Mouse (Mus musculus): Measurements from ENCODE around the gene Tfeb. TPM values are rescaled to one million over a fixed set of nuclear protein-coding genes. Genes with fewer than 3 reads are reported as not detected.

Tfeb gene
- polyA plus RNA-seq, 1 experiment from 2014 or later, result 23.0 TPM

DNA sequence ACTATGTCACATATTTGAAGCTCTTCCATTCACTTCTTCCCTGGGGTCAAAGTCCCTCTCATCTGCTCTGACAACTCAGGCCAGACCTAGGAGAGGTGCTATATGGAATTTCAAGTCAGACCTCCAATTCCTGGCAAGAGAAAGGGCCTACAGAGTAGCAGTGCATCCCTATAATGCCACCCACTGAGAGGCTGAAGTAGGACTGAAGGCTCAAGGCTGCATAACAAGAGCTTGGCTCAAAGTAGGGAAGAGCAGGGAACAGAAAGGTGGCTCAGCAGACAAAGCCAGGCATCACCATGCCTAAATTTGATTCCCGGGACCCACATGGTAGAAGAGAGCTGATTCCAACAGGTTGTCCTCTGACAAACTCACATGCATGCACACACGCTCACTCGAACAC, 45.2 kb upstream of the Tfeb start:
- no peak overlapping the region for H3K9ac ChIP-seq (ENCODE audit: low read depth, low read length)
- H3K4me2 ChIP-seq (ENCODE audit: low read length), result no peak overlapping the region
- no peaks in the 10 kb centered on the region for H3K27me3 ChIP-seq (ENCODE audit: insufficient read depth, low read length)
- TF ChIP-seq CTCF (IDR thresholded peaks at IDR 0.05; ENCODE audit: low read depth), result no peak
- H3K4me1 ChIP-seq (replicated peaks; ENCODE audit: insufficient read depth, low read length), result peaks cover 13% of the 10 kb centered on the region; the same call in 1 of the 2 replicates
- DNase-seq (ENCODE audit: low spot score), result no peak
- no peaks in the 10 kb centered on the region for H3K36me3 ChIP-seq (ENCODE audit: insufficient read depth, low read length)
- 96% methylated on average over 3 of the region's 3 CpGs for WGBS
- no peak overlapping the region for H3K27ac ChIP-seq
- H3K9me3 ChIP-seq (replicated peaks; ENCODE audit: low read length), result no peaks in the 10 kb centered on the region
- no peak for ATAC-seq (replicated peaks; ENCODE audit: low FRiP score, low read depth)
- H3K4me3 ChIP-seq (replicated peaks; ENCODE audit: low read depth, low read length), result no peak overlapping the region

DNA sequence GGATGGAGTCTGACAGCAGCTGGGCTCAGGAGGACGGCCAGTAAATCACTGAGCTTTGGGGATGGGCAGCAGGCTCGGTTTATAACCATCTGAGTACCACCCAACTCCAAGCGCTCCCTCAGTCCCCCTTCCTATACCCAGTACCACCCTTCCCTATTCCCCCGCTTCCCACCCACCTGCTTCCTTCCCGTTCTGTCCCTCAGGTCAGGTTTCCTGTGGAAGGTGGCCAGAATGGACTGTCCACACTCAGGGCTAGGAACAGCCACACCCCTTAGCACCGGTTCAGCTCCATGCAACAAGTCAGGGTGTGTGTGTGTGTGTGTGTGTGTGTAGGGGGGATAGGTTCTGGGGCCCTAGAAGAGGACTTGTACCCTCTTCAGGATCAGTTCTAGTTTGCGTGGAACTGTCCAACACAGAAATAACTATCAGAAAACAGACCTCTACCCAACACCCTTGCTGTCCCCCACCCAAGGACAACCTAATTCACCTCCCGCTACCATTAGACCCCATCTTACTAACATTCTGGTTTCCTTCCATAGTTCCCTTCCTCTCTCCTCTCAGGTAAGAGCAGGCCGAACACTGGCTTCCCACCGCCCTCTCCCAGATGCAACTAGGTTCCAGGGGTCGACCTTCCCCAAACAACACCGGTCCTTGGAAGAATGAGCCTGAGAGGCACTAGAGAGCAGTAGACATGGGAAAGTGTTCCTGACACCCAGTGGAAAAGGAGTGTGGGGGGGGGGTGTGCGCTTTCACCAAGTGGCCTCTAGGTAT, 43.0 kb upstream of the Tfeb start:
- H3K9ac ChIP-seq (ENCODE audit: low read depth, low read length), result peak overlapping the region; percentile 84
- no peak for ATAC-seq (replicated peaks; ENCODE audit: low FRiP score, low read depth)
- no peak for DNase-seq (ENCODE audit: low spot score)

DNA sequence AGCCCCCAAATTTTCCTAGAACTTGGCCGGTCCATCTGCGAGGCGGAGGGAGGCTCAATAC, 42.6 kb upstream of the Tfeb start, which contains the start of gene Gm21981:
Gene Gm21981, minus strand, starts transcription at position 14 of the 61 bp plus-strand sequence.
- H3K27ac ChIP-seq, result peak within 1 kb of the TSS; percentile 74
- WGBS, result 4% methylated on average over 3 of the region's 3 CpGs
- no peak for ATAC-seq (replicated peaks; ENCODE audit: low FRiP score, low read depth)
- H3K9ac ChIP-seq (ENCODE audit: low read depth, low read length), result peak within 1 kb of the TSS; percentile 84
- no peaks in the 10 kb centered on the region; the same call in 1 of the 2 replicates for H3K36me3 ChIP-seq (ENCODE audit: insufficient read depth, low read length)
- H3K27me3 ChIP-seq (ENCODE audit: insufficient read depth, low read length), result no peaks in the 10 kb centered on the region
- no peak; the same call in 1 of the 2 replicates for TF ChIP-seq CTCF (IDR thresholded peaks at IDR 0.05; ENCODE audit: low read depth)
- H3K4me1 ChIP-seq (replicated peaks; ENCODE audit: insufficient read depth, low read length), result peaks cover 6% of the 10 kb centered on the region; the same call in 1 of the 2 replicates
- H3K4me2 ChIP-seq (ENCODE audit: low read length), result peak within 1 kb of the TSS; percentile 75
- DNase-seq (ENCODE audit: low spot score), result no peak
- H3K4me3 ChIP-seq (replicated peaks; ENCODE audit: low read depth, low read length), result peak within 1 kb of the TSS; percentile 87
- H3K9me3 ChIP-seq (replicated peaks; ENCODE audit: low read length), result no peaks in the 10 kb centered on the region

More for the DNA sequence above, 43.0 kb upstream of the Tfeb start:
- Histone ChIP-seq H3K4me3 (replicated peaks; ENCODE audit: low read depth, low read length) (peak overlapping the region; percentile 87), H3K9me3 (replicated peaks; ENCODE audit: low read length) (no peaks in the 10 kb centered on the region), H3K4me1 (replicated peaks; ENCODE audit: insufficient read depth, low read length) (peaks cover 8% of the 10 kb centered on the region; the same call in 1 of the 2 replicates), H3K27me3 (ENCODE audit: insufficient read depth, low read length) (no peaks in the 10 kb centered on the region), H3K36me3 (ENCODE audit: insufficient read depth, low read length) (no peaks in the 10 kb centered on the region), H3K27ac (no peak overlapping the region), H3K4me2 (ENCODE audit: low read length) (peak overlapping the region; percentile 75)
- TF ChIP-seq CTCF (IDR thresholded peaks at IDR 0.05; ENCODE audit: low read depth), result no peak
- 27% methylated on average over 13 of the region's 13 CpGs for WGBS

DNA sequence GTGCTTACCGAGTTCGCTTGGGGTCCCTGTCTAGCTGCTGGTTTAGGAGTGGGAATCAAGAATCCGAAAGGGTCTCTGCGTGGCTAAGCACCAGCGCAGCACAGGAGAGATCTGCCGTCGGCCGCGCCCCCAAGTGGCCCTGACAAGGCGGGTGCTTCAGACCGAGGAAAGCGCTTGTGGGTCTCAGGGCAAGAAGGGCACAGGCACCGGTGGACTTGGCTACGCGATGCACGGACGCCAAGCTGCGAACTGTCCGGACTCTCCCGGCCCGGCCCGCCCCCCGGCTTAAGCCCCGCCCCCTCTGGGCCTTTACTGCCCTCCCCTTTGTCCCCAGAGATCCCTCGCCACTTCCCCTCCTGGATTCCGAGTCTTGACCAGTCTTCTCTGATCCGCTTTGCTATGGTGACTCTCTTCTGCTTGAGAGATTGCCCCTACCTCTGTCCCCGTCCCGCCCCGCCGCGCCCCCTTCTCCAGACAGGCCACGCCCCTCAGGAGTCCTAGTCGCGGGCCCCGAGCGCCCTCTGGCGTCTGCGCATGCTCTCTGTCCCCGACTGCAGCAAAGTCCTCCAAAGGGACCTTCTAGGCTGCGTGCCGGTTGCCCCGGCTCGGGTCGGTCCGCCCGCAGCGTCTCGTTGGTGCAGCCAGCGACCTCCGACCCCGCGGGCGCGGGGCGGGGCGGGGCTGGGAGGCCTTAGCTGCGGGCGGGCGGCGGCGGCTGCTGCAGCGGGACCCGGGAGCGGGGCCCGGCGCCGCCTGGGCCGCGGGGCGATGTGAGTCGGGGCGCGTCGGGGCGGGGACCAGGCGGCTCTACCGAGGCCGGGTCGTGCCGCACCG, 42.1 kb upstream of the Tfeb start, which contains the start of gene Prickle4:
Gene Prickle4, minus strand, starts transcription at position 234 of the 834 bp plus-strand sequence.
- TF ChIP-seq CTCF (IDR thresholded peaks at IDR 0.05; ENCODE audit: low read depth), result peak; percentile 85
- Histone ChIP-seq H3K4me2 (ENCODE audit: low read length) (peak within 1 kb of the TSS; percentile 75), H3K4me1 (replicated peaks; ENCODE audit: insufficient read depth, low read length) (peaks cover 5% of the 10 kb centered on the region; the same call in 1 of the 2 replicates), H3K9ac (ENCODE audit: low read depth, low read length) (peak within 1 kb of the TSS; percentile 84), H3K27me3 (ENCODE audit: insufficient read depth, low read length) (no peaks in the 10 kb centered on the region), H3K27ac (peak within 1 kb of the TSS; percentile 74), H3K4me3 (replicated peaks; ENCODE audit: low read depth, low read length) (peak within 1 kb of the TSS; percentile 87), H3K36me3 (ENCODE audit: insufficient read depth, low read length) (peaks cover 4% of the 10 kb centered on the region; the same call in 1 of the 2 replicates), H3K9me3 (replicated peaks; ENCODE audit: low read length) (no peaks in the 10 kb centered on the region)
- ATAC-seq (replicated peaks; ENCODE audit: low FRiP score, low read depth) (peak; percentile 94), DNase-seq (ENCODE audit: low spot score) (peak; percentile 97)
- WGBS, result under 1% methylated on average over 82 of the region's 82 CpGs

DNA sequence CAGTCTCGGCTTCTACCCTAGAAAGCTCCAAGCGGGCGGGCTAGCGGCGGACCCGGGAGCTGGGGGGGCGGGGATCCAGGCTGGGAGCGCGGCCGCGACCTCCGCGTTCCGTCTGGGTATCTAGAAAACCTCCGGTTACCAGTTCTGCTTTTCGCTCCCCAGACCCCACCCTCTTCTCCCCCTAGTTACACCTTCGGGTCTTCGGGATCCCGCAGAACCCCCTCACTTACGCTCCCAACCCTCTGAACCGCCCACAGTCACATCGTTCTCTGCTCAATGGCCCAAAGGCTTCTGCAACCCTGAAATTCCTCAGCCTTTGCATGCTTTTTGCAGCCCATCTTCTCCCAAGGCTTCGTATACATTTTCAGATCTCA, 41.5 kb upstream of the Tfeb start:
- Histone ChIP-seq H3K9me3 (replicated peaks; ENCODE audit: low read length) (no peaks in the 10 kb centered on the region), H3K27me3 (ENCODE audit: insufficient read depth, low read length) (no peaks in the 10 kb centered on the region), H3K36me3 (ENCODE audit: insufficient read depth, low read length) (peaks cover 5% of the 10 kb centered on the region; the same call in 1 of the 2 replicates), H3K27ac (peak overlapping the region; percentile 61; the same call in 1 of the 2 replicates), H3K4me2 (ENCODE audit: low read length) (peak overlapping the region; percentile 75), H3K9ac (ENCODE audit: low read depth, low read length) (peak overlapping the region; percentile 84), H3K4me3 (replicated peaks; ENCODE audit: low read depth, low read length) (peak overlapping the region; percentile 87), H3K4me1 (replicated peaks; ENCODE audit: insufficient read depth, low read length) (peaks cover 5% of the 10 kb centered on the region; the same call in 1 of the 2 replicates)
- WGBS, result 2% methylated on average over 16 of the region's 23 CpGs
- no peak for TF ChIP-seq CTCF (IDR thresholded peaks at IDR 0.05; ENCODE audit: low read depth)
- DNase-seq (ENCODE audit: low spot score), result peak; percentile 56
- 0 out of 2 replicates have a peak, but pooled peaks have one; percentile 0 for ATAC-seq (replicated peaks; ENCODE audit: low FRiP score, low read depth)

DNA sequence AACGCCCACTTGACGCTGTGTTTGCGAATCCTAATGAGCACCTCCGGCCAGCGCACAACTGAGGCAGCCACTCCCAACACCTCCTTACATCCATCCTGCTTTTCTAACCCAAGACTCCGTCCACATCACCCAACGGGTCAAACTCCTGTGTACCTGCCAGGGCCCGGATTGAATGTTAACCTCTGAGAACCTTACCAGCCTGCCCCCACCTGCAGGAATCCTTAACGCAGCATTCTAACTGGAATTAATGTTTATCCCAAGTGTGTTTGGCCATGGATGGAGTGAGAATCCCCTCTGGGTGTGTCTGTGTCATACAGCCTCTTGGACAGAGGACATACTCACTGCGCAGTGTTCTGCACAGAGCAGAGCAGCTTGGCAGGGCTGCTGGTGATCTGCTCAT, 38.7 kb upstream of the Tfeb start:
- no peak for TF ChIP-seq CTCF (IDR thresholded peaks at IDR 0.05; ENCODE audit: low read depth)
- Histone ChIP-seq H3K4me2 (ENCODE audit: low read length) (no peak overlapping the region), H3K36me3 (ENCODE audit: insufficient read depth, low read length) (peaks cover 12% of the 10 kb centered on the region), H3K4me1 (replicated peaks; ENCODE audit: insufficient read depth, low read length) (peaks cover 5% of the 10 kb centered on the region; the same call in 1 of the 2 replicates), H3K4me3 (replicated peaks; ENCODE audit: low read depth, low read length) (no peak overlapping the region), H3K27me3 (ENCODE audit: insufficient read depth, low read length) (no peaks in the 10 kb centered on the region), H3K9me3 (replicated peaks; ENCODE audit: low read length) (no peaks in the 10 kb centered on the region), H3K27ac (no peak overlapping the region), H3K9ac (ENCODE audit: low read depth, low read length) (no peak overlapping the region)
- WGBS, result 82% methylated on average over 10 of the region's 10 CpGs
- DNase-seq (ENCODE audit: low spot score) (peak; percentile 21), ATAC-seq (replicated peaks; ENCODE audit: low FRiP score, low read depth) (no peak)
